Mouse (Mus musculus) ES-E14 (cell line): ENCODE results near the gene Mtr.

ENCODE experiments used
- CHD2 ChIP-seq: IDR thresholded peaks from 2 replicates; pipeline ENCODE4 v1.6.1; 2014; ENCODE audit warnings: mild to moderate bottlenecking, low read depth, low read length, inconsistent platforms
- HCFC1 ChIP-seq: IDR thresholded peaks from 2 replicates; pipeline ENCODE4 v1.6.1; 2012; ENCODE audit warnings: low read length, inconsistent platforms, borderline replicate concordance; ENCODE audit not compliant: insufficient read depth
- MAFK ChIP-seq: IDR thresholded peaks from 2 replicates; pipeline ENCODE4 v1.6.1; 2014; ENCODE audit warnings: mild to moderate bottlenecking, low read depth, low read length, inconsistent platforms; ENCODE audit not compliant: insufficient read depth
- ZC3H11A ChIP-seq: IDR thresholded peaks from 2 replicates; pipeline ENCODE4 v1.6.1; 2012; ENCODE audit warnings: low read depth, mild to moderate bottlenecking, inconsistent platforms, low read length, borderline replicate concordance
- ZNF384 ChIP-seq: IDR thresholded peaks from 2 replicates; pipeline ENCODE4 v1.6.1; 2012; ENCODE audit warnings: low read depth, low read length, inconsistent platforms

DNA sequence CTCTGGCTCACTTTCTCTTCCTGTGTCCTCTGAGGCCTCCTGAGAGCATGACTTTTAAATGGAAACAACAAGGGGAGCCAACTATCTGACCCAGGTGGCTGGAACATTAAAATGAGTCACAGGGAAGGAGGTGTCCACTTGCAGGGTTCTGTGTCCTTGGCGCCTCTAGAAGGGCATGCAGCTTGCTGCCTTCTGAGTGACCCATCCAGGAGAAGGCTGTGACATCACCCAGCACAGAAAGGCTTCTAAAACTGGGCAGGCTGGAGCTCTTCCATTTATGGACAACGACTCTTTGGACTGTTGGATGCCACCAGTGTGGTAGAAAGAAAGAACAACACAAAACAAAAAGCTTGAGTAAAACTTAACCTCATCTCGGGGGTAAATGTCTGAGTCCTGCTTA lies 25.9 kb upstream of the Mtr start:
- TF ChIP-seq MAFK (no peak), HCFC1 (no peak), ZC3H11A (no peak), CHD2 (no peak), ZNF384 (no peak)
